Mouse (Mus musculus): ENCODE data around the gene Mtor.

The Mtor gene

GRCm38 (mm10) chr4:148441931-148442330 lies 6.5 kb upstream of the Mtor start:
- no peak for DNase-seq (ENCODE audit: low spot score in 2 of 2)

GRCm38 (mm10) chr4:148442598-148442997 lies 5.8 kb upstream of the Mtor start:
- no peak for DNase-seq (ENCODE audit: low spot score in 2 of 2)

GRCm38 (mm10) chr4:148444250-148444967 lies 4.0 kb upstream of the Mtor start, which contains the start of gene Ubiad1:
Gene Ubiad1, minus strand, starts transcription at chr4:148444771.
- DNase-seq (ENCODE audit: low spot score in 2 of 2): peak; percentile 64 to 82

- no peak for DNase-seq (ENCODE audit: low spot score in 2 of 2)
Measured at GRCm38 (mm10) chr4:148448853-148449245, 438 bp downstream of the Mtor start.

- no peak for DNase-seq (ENCODE audit: low spot score in 2 of 2)
Measured at GRCm38 (mm10) chr4:148453707-148454106, 5.3 kb downstream of the Mtor start.

GRCm38 (mm10) chr4:148455477-148456025 lies 7.1 kb downstream of the Mtor start:
- DNase-seq (ENCODE audit: low spot score in 2 of 2): no peak

GRCm38 (mm10) chr4:148460656-148461284 lies 12.4 kb downstream of the Mtor start:
- DNase-seq (ENCODE audit: low spot score in 2 of 2): peak in 1 of 2 experiments; percentile 30

- DNase-seq (ENCODE audit: low spot score in 2 of 2): no peak
Measured at GRCm38 (mm10) chr4:148461772-148462171, 13.4 kb downstream of the Mtor start.

GRCm38 (mm10) chr4:148462717-148463116 lies 14.3 kb downstream of the Mtor start:
- no peak for DNase-seq (ENCODE audit: low spot score in 2 of 2)

GRCm38 (mm10) chr4:148463208-148463960 lies 15.0 kb downstream of the Mtor start:
- DNase-seq (ENCODE audit: low spot score in 2 of 2): peak in 1 of 2 experiments; percentile 29

GRCm38 (mm10) chr4:148464301-148464700 lies 15.9 kb downstream of the Mtor start:
- no peak for DNase-seq (ENCODE audit: low spot score in 2 of 2)

GRCm38 (mm10) chr4:148464869-148465268 lies 16.5 kb downstream of the Mtor start:
- no peak for DNase-seq (ENCODE audit: low spot score in 2 of 2)

- no peak for DNase-seq (ENCODE audit: low spot score in 2 of 2)
Measured at GRCm38 (mm10) chr4:148466511-148467079, 18.2 kb downstream of the Mtor start.

- no peak for DNase-seq (ENCODE audit: low spot score in 2 of 2)
Measured at GRCm38 (mm10) chr4:148468396-148468795, 20.0 kb downstream of the Mtor start.

- DNase-seq (ENCODE audit: low spot score in 2 of 2): no peak
Measured at GRCm38 (mm10) chr4:148469487-148470252, 21.3 kb downstream of the Mtor start.

GRCm38 (mm10) chr4:148471363-148471806 lies 23.0 kb downstream of the Mtor start:
- no peak for DNase-seq (ENCODE audit: low spot score in 2 of 2)

GRCm38 (mm10) chr4:148472436-148473174 lies 24.2 kb downstream of the Mtor start:
- no peak for DNase-seq (ENCODE audit: low spot score in 2 of 2)

GRCm38 (mm10) chr4:148473496-148473895 lies 25.1 kb downstream of the Mtor start:
- DNase-seq (ENCODE audit: low spot score in 2 of 2): no peak

GRCm38 (mm10) chr4:148480245-148480644 lies 31.8 kb downstream of the Mtor start:
- no peak for DNase-seq (ENCODE audit: low spot score in 2 of 2)

- DNase-seq (ENCODE audit: low spot score in 2 of 2): no peak
Measured at GRCm38 (mm10) chr4:148481557-148482168, 33.3 kb downstream of the Mtor start.

All from cerebellum, postnatal 4 days (tissue).